Mouse (Mus musculus) CD4-positive, CD25-positive, alpha-beta regulatory T cell (primary cell): ENCODE results near the gene Trim21. TPM values are rescaled to one million over a fixed set of nuclear protein-coding genes. Genes with fewer than 3 reads are reported as not detected.

ENCODE experiments used
- polyA plus RNA-seq: library from polyadenylated mRNA; unstranded; fragments of 100-300 nt; shearing (Covaris generic); gene quantifications from one replicate; pipeline ENCODE4 v1.2.1, GENCODE M21; 2017

The Trim21 gene
- polyA plus RNA-seq: 94.3 TPM

DNA sequence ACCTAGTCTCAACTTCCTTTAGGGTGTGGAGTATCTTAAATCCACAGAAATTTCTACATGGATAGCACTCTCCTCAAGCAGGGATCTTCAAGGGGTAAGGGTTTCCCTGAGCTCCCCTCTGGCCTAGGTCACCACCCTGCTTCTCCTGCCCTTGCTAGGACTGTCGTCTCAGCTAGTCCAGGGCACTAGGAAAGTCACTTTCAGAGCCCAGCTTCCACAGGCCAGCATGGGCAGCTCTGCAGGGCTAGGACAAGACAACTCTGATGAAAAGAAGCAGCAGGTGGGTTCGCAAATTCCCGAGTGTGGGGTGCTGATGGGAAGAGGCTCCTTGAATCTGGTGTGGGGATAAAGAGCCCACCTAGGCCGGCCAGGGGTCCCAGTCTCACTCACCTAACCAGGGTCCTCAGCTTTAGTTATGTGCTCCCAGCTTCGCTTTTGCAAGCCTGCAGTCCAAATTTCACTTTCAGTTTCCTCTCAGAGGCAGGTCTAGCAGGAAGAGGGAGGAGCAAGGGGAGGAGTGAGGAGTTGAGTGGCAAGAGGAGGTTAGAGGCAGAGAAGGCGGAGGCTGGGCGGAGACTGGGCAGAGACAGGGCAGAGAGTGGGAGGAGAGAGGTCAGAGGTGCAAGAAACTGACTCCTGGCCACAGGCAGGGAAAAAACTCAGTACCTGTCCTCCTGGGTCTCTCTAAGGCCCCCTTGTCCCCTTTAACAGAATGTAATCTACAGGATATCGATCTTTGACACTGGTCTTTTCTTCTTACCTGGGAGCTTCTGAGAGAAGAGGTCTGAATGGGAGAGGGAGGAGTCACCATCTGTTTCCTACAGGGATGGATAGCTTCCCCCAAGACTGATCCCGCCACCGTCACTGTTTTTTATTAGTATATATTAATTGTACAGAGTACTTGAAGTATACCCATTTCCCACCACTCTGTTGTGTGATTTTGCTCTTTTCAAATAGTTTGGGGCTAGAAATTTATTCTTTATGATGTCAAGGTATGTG, at the start of gene Trim21:
Trim21 (minus strand) TSS at position 488 of the 999 bp plus-strand sequence.

DNA sequence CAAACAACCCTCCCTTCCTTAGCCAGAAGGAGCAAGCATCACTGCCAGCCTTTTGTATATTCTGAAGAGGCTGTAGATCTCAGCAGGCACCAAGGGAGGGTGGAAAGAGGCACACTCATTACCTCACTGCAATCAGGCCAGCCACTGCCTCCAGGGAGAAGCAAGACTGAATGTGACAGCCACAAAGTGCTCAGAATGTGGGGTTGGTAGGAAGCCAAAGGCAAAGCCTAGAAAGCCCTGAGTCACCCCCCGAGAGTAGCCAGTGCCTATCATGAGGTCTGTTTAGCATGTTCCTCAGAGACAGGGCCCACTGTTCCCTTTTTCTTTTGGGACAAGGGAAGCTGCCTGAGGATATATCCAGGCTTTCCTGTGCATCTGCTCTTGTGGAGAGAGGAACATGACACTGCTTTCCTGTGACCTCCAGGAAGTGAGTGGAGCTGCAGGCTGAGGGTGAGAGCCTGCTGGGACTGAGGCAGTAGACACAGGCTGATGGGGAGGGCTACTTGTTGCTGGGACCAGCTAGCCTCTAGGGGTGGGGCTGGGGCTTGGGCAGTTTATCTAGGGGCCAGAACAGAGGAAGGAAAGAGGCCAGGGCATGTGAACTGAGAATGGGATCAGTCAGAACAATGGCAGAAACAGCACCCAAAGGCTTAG, 32.2 kb upstream of the Trim21 start, which contains the start of gene Olfr552:
Olfr552 (plus strand) TSS at position 393 of the 654 bp plus-strand sequence.

DNA sequence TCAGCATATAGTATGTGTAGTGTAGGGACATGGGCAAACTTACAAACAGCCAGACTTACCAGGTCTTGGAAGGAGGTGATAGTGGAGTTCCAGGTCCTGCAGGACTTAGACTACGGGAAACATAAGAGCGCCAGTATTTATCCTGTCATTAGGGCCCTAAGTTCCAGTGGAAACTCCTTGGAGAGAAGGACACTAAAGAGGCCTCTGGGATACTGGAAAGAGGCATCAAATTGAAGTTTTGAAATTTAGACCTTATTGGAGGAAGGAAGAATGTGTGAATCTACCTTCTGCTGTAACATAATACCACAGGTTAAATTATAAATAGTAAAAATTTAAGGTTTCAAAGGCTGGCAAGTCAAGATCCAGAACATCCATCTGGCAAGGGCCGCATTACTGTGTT, 26.5 kb upstream of the Trim21 start, which contains the start of gene Olfr551:
Olfr551 (minus strand) TSS at position 101 of the 400 bp plus-strand sequence.

DNA sequence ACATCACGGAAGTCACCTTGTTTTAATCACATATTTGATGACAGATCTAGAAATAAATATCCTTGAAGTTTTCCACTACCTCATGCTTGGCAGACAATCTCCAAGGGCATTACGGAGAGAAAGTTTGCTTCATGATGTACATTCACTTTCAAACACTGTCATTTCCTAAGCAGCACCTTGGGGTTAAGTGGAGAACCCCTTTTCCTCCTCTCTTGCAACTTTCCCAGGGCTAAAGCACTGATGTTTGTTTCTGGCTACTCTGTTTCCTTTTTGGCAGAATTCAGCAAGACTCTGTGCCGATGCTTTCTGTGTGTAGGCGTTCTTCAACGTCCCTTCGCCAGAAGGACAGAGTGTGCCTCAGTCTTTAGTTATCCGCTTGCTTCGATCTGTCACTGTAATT, 5.9 kb upstream of the Trim21 start, which contains the start of gene Olfr550:
Olfr550 (plus strand) TSS at position 301 of the 400 bp plus-strand sequence.

DNA sequence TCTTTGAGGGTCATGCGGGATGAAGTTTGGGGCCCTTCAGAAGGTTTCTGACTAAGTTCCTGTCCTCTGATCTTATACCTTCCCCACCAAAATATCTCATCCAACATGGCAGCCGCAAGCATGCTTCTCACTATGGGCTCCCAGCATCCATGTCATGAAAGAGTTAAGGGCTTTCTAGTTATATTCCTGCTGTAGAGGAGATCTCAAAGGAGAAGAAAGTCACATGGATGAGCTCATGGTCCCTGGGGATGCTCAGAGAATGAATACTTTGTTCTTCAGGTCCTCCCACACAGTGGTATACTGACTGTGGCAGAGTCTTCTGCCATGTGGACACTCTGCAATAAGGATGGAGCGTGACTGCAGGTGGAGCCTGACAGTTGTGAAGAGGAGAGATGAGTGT, 15.7 kb downstream of the Trim21 start, which contains the start of gene Olfr549:
Olfr549 (plus strand) TSS at position 301 of the 400 bp plus-strand sequence.

DNA sequence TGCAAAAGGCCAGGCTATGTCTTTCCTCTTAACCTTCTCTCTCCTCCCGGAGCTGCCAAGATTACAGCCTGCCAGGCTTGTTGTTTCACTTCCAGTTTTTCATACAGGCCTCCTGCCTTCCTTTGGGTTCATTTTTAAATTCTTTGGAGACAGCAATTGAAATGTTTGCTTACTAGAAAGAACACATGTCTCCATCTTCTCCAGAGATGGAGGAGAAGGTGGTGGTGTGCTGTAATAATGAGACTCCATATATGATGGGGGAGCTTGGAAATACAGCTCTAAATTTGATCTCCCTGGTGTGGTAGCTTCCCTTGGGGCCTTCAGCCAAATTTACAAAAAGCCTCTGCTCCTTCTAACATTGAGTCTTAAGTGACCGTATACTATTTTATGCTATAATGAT, 24.7 kb downstream of the Trim21 start, which contains the start of gene Olfr548-ps1:
Olfr548-ps1 (plus strand) TSS at position 301 of the 400 bp plus-strand sequence.

DNA sequence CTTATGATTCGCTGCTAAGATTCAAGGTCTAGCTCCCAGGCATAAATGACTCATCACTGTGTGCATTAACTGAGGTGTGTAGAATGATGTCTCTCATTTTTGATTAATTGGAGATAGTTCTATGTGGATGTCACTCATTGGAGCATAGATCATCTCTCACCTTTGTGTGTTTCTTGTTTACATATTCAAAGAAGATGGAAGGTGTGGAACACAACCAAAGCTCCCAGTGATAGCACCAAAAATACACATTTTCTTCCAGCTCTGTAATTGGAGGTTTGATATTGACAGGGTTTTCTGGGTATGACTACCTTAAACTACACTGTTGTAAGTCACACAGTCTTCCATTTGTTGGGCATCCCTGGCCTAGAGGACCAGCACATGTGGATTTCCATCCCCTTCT, 30.8 kb downstream of the Trim21 start, which contains the start of gene Olfr547:
Olfr547 (plus strand) TSS at position 301 of the 400 bp plus-strand sequence.

Other genes starting within 250 kb of the Trim21 start
- gene Rrm1, start 123.8 kb downstream of the Trim21 start, polyA plus RNA-seq: 34.1 TPM
- 0.25 TPM for gene Olfr543, start 83.8 kb downstream of the Trim21 start, polyA plus RNA-seq
- 0.07 TPM for gene Olfr544, start 77.2 kb downstream of the Trim21 start, polyA plus RNA-seq
- gene Olfr545, start 65.9 kb downstream of the Trim21 start, polyA plus RNA-seq: not detected
- not detected for gene Olfr547, start 30.7 kb downstream of the Trim21 start, polyA plus RNA-seq
- gene Olfr548-ps1, start 24.6 kb downstream of the Trim21 start, polyA plus RNA-seq: not detected
- not detected for gene Olfr549, start 15.6 kb downstream of the Trim21 start, polyA plus RNA-seq
- gene Olfr550, start 6.0 kb upstream of the Trim21 start, polyA plus RNA-seq: 0.04 TPM
- gene Olfr551, start 26.4 kb upstream of the Trim21 start, polyA plus RNA-seq: not detected
- gene Olfr552, start 32.3 kb upstream of the Trim21 start, polyA plus RNA-seq: not detected
- gene Olfr553, start 52.7 kb upstream of the Trim21 start, polyA plus RNA-seq: not detected
- 0.31 TPM for gene Olfr554, start 72.9 kb upstream of the Trim21 start, polyA plus RNA-seq
- gene Olfr555, start 93.3 kb upstream of the Trim21 start, polyA plus RNA-seq: not detected
- not detected for gene Olfr556, start 99.4 kb upstream of the Trim21 start, polyA plus RNA-seq
- 16.9 TPM for gene Trim68, start 121.8 kb upstream of the Trim21 start, polyA plus RNA-seq
- not detected for gene Olfr557, start 130.4 kb upstream of the Trim21 start, polyA plus RNA-seq
- gene Olfr558, start 136.7 kb upstream of the Trim21 start, polyA plus RNA-seq: not detected
- gene Olfr33, start 153.6 kb upstream of the Trim21 start, polyA plus RNA-seq: not detected
- not detected for gene Olfr559, start 162.0 kb upstream of the Trim21 start, polyA plus RNA-seq
- not detected for gene Olfr560, start 193.9 kb upstream of the Trim21 start, polyA plus RNA-seq
- gene Olfr78, start 194.0 kb upstream of the Trim21 start, polyA plus RNA-seq: not detected
- gene Olfr561, start 205.7 kb upstream of the Trim21 start, polyA plus RNA-seq: not detected
- gene Olfr564, start 238.0 kb upstream of the Trim21 start, polyA plus RNA-seq: not detected